Mouse (Mus musculus): ENCODE data around the gene Grik4.

Gene Grik4

DNA sequence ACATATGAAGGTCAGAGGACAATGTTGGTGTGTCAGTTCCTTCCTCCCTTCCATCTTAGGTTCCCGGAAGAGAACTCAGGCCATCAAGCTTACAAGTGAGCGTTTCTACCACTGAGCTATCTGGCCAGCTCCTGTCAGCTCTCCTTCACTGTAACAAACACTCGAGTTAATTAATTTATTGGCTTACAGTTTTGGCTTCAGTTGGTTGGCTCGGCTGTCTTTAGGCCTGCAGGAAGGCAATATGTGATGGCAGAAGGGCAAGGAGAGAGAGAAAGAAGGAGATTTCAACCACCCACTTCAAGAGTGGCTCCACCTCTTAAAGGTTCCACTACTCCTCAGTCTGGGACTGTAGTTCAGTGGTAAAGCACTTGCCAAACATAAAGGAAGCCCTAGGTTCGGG, 209.2 kb downstream of the Grik4 start:
- no peak for DNase-seq

DNA sequence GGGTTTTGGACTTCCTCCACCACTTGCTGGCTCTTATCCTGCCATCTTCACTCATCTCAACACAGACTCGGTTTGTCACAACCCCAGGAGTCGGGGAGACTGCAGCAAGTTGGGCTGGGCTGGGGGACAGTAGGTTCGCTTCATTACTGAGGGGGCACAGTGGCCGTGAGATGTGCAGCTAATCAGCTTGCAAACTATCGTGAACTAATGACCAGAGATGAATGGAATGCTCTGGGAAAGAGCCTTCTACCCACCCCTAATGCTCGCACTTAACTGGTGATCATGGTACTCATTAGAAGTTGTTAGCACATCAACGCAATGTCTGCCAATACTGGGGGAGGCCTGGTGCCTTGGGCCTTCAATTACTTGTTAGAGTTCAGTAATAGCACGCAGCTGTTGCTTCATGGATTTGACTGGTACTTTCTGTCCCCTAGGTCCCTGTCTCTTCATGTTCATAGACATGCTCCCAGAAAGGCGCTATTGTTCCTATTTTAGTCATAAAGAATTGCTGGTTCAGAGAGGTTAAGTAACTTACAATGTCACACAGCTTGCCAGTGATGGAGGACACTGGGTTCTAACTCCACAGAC, 211.5 kb downstream of the Grik4 start:
- DNase-seq: no peak

DNA sequence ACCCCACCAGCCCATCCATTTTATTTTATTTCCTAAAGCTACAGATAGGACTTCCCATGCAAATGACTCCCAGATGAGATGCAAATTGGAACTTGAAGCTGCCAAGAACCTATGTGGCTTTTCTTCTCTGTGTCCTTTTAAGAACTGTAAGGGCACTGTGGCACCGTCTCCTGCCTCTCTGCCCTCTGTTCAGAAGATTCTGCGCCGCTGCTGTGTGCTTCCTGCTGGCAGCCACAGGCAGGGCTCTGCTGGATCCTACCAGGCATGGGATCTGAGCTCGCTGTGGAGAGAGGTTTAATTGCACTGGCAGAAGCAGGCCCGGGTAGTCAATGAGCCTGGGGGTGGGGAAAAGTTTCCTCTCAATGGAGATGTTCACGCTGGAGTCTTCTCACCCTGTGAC, 215.8 kb downstream of the Grik4 start:
- no peak for DNase-seq

DNA sequence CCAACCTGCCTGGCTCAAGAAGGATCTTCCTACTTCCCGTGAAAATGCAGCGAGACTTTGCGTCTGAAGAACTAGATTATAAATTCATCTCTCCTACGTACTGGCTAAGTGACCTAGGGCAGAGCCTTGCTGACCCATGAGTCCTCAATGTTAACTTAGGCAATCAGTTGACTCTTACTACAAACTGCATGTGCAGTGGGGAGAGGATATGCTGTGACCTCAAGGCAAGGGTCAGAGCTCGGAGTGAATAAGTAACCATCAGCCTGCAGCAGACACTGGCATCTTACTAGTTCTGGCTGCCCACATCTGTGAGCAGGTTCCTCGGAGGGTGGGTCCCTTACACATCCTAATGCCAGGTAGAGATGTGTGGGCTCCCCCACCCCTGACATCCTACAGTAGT, 216.6 kb downstream of the Grik4 start:
- peak; percentile 61 for DNase-seq

DNA sequence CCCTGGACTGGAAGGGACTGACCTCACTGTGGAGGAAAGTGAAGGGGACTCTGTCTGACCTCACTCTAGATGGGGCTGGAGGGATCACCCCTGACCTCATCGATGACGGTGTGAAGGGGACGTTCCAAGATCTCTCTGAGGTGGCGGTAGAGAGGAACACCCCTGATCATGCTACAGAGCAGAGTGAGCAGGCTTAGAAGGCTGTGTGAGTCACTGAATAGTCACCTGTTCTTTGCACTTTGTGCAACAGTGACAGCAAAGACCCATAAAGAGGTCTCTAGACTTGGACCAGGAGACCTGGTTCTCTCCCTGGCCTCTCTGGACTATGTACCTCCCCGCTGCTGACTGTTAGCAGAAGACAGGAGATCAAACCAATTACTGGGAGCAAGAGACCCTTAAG, 217.1 kb downstream of the Grik4 start:
- peak; percentile 18 for DNase-seq

DNA sequence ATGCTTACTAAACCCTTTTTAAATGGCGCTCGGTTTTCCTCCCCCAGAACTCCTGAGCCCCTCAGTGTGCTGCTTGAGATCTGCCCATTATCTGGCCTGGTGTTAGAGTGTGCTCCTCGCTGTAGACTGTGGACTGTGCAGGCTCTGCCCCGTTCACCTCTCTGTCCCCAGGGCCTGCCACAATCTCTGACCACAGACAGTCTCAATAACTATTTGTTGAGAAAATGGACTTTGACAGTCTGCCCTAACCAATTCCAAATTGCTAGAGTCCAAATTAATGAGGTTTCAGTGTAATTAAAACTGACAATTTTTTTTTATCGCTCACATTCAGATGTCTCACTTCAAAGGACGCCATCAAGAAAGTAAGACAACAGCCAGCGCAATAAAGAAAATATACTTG, 220.2 kb downstream of the Grik4 start:
- DNase-seq: peak; percentile 8

DNA sequence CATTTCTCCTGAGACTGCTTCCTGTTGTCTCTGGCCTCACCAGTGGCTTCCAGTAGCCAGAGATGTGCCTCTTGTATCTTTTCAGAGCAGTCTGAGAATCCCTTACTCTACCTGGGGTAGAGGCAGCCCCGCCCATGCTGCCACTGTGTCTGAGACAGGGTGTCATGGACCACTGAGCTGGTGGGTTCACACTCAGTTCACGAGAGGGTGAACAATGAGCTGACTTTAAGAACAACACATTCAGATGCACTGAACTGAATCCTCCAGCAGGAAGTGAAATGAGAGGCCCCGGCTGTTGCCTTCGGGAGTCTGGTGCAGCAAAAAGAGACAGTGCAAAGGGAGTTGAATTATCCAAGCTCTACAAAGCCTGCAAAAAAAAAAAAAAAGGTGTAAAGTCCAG, 221.8 kb downstream of the Grik4 start:
- DNase-seq: peak; percentile 26

DNA sequence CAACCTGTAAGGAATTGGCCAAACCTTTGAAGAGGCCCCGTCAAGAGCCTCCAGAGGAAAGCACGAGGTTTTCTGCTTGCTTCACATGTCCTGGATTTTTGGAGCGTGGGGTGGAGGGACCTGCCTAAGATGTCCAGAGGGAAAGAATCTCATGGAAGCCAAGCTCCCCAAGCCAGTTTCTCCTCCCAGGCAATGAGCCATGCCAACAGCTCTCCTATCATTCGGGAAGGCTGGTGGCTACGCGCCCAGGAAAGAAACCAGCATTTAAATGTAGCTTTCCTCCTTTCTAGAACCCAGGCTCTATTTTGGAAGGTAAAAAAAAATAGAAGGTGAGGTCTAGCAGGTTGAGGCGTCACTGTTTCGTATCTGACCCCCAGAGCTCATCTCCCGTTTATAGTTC, 222.6 kb downstream of the Grik4 start:
- no peak for DNase-seq

DNA sequence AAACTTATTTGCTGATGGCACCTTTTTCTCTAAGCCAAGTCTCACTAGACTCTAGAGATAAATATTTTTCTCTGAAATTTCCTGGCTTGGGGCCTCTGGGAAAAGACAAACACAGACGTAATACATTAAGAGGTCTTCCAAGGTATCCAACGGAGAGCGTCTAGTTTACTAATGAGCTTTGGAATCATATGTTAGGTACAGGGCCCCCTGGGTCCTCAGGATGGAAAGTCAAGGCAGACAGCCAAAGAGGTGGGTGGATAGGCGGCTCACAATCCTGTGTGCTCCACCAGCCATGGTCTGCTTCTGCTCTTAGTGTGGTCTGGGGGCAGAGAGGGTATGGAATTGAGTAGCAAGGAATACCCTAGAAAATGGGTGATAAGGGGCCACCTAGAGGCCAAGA, 223.1 kb downstream of the Grik4 start:
- DNase-seq: no peak

DNA sequence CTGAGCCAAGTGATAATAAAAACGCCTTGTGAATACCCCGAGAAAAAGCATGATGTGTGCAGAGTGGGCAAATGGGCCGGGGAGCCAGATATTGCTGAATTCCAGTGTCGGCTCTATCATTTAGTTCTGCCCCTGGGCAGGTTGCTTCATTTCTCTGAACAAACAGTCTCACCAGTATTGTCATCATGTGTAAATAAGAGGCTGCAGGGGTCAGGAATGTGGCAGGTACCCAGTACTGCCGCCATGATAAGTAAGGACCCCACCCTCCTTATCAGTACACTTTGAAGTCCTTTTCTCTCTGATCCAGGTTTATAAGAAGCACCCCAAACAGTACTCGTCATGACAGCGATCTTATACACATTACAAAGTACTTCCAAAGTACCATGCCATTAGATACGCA, 230.4 kb downstream of the Grik4 start:
- no peak for DNase-seq

DNA sequence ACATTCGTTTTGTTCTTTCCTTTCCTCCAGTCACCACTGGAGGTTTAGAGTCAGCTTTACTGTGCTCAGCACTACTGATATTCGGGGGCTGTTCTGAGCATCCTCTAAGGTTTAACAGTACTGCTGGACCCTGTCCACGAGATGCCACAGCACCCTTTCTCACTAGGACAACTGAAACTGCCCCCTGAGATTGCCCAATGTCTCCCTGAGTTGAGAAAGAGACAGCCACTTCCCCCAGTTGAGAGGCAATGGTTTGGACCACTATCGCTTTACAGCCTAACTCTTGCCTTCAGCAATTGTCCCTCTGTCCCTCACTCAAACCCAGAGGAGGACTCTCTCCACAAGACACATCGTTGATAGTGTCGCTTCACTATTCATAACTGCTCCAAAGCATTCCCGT, 238.4 kb downstream of the Grik4 start:
- DNase-seq: no peak

DNA sequence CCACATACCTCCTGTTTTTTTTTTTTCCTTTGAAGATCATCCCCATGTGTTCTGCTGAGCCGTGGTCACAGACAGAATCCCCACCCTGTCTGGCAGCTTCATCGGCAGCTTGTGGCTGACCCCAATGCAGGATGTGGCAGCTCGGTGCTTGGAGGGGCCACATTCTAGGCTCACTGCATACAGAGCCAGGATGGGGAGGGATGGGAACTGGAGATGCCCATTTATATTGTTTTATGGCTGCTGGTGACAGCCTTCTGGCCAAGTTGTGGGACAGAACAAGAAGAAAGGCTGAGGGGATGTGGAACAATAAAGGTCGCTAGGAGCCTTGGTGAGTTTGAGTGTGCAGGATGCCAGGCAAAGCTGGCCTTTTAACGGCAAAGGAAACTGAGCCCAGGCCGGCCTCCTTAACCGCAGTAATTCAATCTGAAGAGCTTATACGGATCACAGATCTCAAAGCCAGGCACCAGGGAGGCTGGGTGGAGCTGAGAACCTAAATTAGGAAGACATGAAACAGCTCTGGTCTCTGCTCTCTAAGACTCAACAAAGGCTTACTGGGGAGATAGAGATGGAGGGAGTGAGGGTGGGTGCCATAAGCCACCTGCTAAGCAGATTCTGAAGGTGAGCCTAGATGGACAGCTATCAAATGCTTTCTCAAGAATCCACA, 241.0 kb downstream of the Grik4 start:
- DNase-seq: no peak

DNA sequence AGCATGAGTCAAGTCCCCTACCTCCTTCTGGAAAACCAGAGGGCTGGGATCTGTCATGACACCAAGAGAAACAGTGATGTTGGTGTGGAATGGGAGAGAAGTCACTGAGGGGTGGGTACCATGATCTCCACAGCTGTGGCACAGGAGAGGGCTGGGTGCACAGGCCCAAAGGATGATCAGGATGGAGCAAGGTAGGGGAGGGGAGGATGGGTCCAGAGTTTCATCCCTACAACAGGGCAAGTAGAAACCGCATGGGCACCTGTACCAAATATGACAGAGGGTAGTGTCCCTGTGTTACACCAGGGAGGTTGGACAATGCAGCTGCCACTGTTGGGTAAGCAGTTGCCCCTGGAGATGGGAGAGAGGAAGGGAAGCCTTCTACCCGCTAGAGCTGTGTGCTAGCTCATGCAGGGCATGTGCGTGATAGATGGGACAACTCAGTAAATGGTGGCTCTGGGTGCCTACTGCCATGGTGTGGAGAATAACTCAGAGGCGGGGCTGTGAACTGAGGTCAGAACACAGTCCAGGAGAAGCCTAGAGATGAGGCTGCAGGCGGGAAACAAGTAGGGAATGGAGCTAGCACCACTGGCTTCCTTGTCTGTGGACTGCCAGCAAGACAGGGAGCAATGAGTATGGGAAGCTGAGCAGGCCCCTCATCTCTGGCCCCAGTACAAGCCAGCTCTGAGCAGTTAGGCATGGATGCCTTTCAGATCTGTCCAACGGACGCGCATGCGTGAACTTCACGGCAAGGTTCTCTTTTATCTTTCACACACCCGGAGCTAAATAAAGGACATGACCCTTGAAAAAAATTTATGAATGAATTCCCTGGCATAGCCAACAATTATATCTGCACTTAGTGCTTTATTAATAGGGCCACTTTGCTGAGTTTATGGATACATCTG, 241.8 kb downstream of the Grik4 start:
- DNase-seq: no peak

DNA sequence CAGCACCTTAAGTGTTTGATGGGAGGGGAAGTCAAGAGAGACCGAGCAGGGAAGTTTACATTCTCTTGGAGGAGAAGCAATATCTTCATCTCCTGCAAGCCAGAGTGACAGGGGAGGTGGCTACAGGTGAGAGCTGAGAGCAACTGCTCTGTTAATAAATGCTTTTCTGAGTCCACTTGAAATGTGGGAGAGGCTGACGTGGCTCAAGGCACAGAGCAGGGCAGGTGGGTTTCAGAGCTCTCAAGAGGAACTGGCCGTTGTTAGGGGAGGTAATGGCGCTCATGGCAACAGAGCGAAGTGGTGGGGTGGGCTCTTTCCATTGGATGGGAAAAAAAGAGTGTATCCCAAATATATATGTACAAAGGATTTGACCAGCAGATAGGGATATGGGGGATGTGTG, 242.6 kb downstream of the Grik4 start:
- no peak for DNase-seq

DNA sequence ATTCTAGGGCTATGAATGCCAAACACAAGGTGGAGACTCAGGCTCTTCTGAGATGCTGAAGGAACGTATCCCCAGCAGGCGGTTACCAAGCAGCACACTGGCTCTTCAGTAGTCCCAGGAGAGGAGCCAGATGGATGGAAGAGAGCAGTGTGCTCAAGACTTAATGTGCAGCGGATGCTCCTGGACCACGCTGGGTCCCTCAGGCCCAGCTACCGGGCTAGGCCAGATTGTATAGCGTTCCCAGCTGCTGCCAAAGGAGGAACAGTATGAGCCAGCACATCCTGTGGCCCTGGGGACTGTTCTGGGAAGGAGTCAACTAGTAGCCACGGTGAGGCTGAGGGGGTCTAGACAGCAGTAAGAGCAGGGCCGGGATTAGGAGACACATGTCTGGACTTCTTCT, 251.3 kb downstream of the Grik4 start:
- DNase-seq: no peak

DNA sequence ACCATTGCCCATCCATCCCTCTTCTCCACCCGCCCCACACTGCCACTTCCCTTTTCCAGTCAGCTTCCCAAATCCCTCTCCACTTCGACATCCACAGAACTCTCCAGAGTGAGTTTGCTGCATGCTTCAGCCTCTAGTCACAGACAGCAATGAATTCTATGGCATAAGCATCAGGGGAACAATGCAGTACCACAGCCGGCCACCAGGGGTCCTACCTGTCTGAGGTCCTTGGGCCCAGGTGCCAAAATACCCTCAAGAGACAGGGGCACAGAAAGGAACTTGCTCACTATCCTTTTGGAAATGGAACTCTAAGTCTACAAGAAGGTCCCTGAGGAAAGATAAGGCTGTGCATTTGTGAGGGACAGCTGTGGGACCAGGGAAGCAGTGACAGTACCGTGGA, 256.1 kb downstream of the Grik4 start:
- peak; percentile 61 for DNase-seq

DNA sequence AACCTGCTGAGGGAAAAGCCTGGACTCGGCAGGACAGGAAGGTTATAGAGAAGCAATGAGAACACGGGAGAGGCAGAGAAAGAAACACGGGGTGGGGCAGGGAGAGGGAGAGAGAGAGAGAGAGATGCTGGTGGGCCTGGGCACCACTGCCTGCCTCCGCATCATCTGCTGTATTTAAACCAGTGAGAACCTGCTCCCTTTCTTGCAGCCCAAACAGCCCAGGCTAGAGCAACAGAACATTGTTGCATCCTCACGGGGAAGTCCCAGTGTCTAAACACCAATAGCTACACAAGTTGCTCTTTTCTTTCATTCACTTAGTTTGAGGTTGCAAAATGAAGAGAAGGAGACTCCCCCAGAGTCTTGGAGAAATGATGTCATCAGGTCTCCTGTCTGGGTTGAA, 258.2 kb downstream of the Grik4 start:
- DNase-seq: no peak

DNA sequence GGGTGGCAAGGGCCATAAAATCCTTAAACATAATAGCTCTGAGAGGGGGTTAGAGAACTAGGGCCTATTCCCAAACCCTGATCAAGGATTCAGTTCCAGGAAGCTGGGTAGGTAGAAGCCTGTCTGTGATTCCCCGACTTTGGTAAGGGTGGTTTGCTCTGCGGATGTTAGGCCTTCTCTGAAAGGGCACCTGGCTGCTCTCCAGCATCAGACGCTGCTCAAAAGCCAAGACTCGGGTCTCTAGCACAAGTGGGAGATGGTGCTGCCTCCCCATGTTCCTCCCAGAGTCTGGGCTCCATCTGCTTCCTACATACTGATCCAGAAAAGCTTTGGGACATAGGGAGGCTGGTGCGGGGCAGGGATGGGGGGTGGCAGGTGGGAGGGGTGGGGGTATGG, 270.3 kb downstream of the Grik4 start:
- DNase-seq: peak; percentile 24

DNA sequence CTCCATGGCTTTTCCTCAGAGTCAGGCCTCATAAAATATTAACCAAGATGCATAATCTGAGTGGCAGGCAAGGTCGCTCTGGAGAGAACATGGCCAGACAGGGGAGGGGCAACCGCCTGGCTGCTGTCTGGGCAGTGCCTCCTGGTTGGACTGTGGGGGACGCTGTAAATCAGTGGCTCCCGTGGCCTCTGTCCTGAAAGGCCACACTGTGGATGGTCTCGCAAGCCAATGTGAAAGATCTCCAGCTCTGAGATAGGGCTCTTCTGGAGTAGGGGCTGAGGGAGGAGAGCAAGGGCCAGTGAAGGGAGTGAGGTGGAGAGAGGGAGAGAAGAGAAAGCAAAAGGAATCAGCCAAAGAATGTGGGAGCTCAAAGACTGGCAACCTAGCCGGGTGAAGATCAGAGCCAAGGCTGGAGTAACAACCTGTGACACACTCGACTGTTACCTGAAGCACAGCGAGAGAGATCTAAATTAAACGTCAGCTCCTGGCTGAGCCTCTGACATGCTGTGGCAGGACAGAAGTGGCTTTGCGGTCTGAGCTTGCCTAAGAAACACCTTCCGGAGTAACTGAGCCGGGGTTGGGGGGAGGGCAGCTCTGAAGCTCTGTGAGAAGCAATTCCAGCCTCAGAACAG, 270.8 kb downstream of the Grik4 start:
- DNase-seq: peak; percentile 84

DNA sequence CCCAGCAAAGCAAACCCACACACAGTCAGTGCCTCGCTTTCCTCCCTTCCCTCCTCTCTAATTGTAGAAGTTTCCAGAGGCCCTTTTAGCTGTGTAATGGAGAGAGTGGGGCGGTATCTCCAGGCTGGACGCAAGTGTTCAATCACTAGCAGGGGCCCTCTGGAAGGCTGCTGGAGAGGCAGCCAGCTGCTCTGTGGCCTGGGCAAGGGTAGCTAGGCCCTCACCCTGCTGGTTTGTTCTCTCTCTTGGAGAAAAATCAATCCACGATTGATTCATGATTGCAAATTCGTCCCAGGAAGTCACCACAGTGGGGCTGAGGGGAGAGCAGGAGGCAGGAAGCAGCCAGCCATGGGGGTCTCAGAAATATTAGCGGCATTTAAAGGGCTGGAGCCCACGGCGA, 271.3 kb downstream of the Grik4 start:
- no peak for DNase-seq

DNA sequence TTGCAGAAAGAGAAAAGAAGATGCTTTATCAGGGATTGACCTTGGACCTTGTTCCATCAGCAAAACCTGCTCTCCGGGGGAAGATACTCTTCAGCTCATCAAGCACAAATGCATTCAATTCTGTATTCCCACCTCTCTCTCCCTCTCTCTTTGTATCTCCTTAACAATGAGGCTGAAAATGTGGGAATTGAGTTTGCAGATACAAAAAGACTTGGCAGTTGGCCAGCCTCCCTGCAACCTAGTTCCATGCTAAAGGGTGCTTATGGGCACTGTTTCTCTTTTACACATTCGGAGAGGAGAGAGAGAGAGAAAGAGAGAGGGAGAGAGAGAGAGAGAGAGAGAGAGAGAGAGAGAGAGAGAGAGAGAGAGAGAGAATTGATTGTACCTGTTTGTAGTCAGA, 273.7 kb downstream of the Grik4 start:
- DNase-seq: no peak

DNA sequence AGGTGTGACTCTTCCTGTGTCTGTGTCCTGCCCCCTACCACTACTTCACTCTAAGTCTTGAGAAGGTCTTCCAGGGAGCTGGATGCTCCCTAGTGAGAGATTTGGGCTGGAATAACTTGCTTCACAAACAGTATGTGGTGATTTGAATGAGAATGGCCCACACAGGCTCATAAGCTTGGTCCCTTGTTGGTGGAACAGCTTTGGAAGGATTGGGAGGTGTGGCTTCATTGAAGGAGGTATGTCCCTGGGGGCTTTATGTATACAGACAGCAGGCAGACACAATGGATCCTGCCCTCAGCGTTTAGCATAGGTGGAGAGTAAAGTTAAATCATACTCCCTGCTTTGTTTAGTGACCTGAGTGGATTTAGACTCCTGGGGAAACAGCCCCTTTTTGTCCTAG, 282.8 kb downstream of the Grik4 start:
- no peak for DNase-seq

DNA sequence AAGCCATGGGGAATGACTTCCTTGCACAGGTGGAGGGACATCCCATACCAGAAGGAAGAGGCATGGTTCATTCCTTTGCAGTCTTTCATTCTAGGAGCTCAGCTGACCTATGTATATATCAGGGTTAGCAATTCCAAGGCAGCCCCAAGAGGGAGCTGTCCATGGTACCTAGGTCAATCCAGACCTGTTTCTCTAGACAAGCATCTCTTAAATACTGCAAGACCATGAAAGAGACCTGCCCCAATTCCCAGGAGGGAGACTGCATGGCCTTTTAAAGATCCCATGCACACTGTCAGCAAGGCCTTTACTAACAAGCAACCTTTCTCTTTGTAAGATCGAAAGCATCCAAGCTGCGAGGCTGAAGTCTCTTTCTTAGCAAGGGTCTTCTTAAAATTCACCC, 291.5 kb downstream of the Grik4 start:
- peak; percentile 27 for DNase-seq

DNA sequence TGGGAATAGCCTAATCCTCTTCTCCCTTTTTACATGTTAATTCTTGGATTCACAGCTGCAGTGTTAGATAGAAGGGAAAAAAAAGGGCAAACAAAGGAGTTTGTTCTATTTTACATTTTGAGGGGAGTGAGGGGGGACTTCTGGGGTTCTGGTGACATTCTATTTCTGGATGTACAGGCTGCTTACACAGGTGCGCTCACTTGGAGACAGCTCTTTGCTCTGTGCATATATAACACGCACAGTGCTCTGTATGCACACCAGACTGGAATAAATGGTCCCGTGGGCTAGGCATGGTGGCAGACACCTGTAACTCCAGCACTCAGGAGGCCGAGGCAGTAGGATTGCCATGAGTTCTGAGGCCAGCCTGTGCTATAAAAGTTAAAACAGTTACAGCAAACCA, 292.0 kb downstream of the Grik4 start:
- DNase-seq: no peak
